Mouse (Mus musculus) midbrain, embryonic 12.5 days (tissue): ENCODE data around the gene Ptprg. TPM values are rescaled to one million over a fixed set of nuclear protein-coding genes. Genes with fewer than 3 reads are reported as not detected.
A peak's percentile ranks its signal among the peaks of the same experiment; 100 is the strongest.

Experiments
- ATAC-seq: fragments of 200-750 bp; cut with Nextera tagmentation; 2 replicates; pipeline ENCODE4 v1.8.0; 2017; ENCODE audit warnings: low read depth, moderate TSS enrichment, moderate library complexity; ENCODE audit not compliant: low FRiP score
- H3K27ac ChIP-seq: fragments of 300-500 bp; sonication (generic); replicated peaks from 2 replicates; pipeline ENCODE4 v1.5.1; 2016; ENCODE audit warnings: mild to moderate bottlenecking
- H3K27me3 ChIP-seq: fragments of 300-500 bp; sonication (generic); 2 replicates; pipeline ENCODE4 v1.6.1; 2016; ENCODE audit warnings: mild to moderate bottlenecking
- H3K36me3 ChIP-seq: fragments of 300-500 bp; sonication (generic); 2 replicates; pipeline ENCODE4 v1.6.1; 2016
- H3K4me1 ChIP-seq: fragments of 300-500 bp; sonication (generic); 2 replicates; pipeline ENCODE4 v1.6.1; 2016
- H3K4me2 ChIP-seq: fragments of 300-500 bp; sonication (generic); replicated peaks from 2 replicates; pipeline ENCODE4 v1.6.1; 2016; ENCODE audit warnings: mild to moderate bottlenecking, moderate library complexity
- H3K4me3 ChIP-seq: fragments of 300-500 bp; sonication (generic); 2 replicates; pipeline ENCODE4 v1.5.1; 2016; ENCODE audit warnings: mild to moderate bottlenecking
- H3K9ac ChIP-seq: fragments of 300-500 bp; sonication (generic); replicated peaks from 2 replicates; pipeline ENCODE4 v1.6.1; 2016; ENCODE audit warnings: mild to moderate bottlenecking, moderate library complexity
- H3K9me3 ChIP-seq: fragments of 300-500 bp; sonication (generic); 2 replicates; pipeline ENCODE4 v1.6.1; 2016; ENCODE audit warnings: mild to moderate bottlenecking
- WGBS: fragments of 180-500 bp; shearing (Covaris S2); methylation state at CpG from one replicate; pipeline ENCODE4 v1.1.7; 2016; 5-methylcytosine and 5-hydroxymethylcytosine counted together
- polyA plus RNA-seq: library from polyadenylated mRNA; unstranded; fragments of >200 nt; fragmentation: Nextera tagmentation; extraction: Ambion mirVana; gene quantifications from 2 replicates; pipeline ENCODE4 v1.2.1, GENCODE M21; 2016

Gene Ptprg
- polyA plus RNA-seq, 1 experiment from 2014 or later = 47.4 TPM

DNA sequence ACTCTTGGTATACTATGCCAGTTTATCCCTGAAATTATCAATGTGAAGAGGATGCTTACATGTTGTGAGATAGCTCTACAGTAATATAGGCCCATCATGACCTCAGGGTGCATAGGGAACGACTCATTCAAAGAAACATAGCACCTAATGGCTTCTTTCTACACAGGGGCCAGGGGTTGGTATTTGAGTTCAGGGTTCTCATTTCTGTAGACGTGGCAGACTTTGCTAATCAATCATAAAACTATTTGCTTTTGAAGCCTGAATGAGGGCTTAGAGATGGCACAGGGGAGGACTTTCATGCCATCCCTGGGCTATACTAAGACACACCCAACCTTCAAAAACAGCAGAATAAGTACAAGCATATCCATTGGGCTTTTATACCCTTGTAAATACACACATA lies 16.4 kb downstream of the Ptprg start:
- H3K4me2 ChIP-seq = no peak overlapping the region
- no peaks in the 10 kb centered on the region for H3K9me3 ChIP-seq
- peaks cover 7% of the 10 kb centered on the region for H3K4me1 ChIP-seq
- ATAC-seq = no peak
- no peaks in the 10 kb centered on the region for H3K27me3 ChIP-seq
- no peak overlapping the region for H3K27ac ChIP-seq
- no peaks in the 10 kb centered on the region for H3K36me3 ChIP-seq
- 84% methylated on average over 2 of the region's 2 CpGs for WGBS
- H3K9ac ChIP-seq = no peak overlapping the region
- no peak overlapping the region for H3K4me3 ChIP-seq

DNA sequence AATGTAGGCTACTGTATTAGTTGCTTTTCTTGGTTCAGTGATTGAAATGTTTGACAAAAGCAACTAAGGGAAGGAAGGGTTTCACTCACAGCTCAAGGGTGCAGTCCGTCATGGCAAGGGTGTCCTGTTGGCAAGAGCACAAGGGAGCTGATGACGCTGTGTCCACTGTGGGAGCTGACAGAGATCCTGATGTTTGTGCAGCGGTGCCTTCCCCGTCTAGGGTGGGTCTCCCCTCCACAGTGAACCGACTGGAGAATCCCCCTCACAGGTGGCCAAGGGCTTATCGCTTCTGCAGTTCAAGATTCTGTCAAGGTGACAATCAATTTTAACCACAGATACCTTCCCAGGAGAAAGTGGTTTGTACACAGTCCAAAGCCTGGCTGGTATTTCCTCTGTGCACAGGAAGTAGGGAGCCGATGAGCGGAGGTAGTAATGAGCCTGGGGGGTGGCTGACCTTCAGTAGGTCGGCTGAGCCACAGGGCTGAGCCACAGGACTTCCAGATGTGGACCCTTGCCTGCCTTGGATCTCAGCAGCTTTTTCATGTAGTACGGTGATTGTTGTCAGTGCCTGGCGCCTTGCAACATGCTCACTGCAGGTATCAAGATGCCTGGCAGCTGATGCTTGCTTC lies 18.5 kb downstream of the Ptprg start:
- H3K4me2 ChIP-seq = no peak overlapping the region
- H3K27ac ChIP-seq = no peak overlapping the region
- H3K27me3 ChIP-seq = no peaks in the 10 kb centered on the region
- H3K9me3 ChIP-seq = no peaks in the 10 kb centered on the region
- no peak overlapping the region for H3K4me3 ChIP-seq
- no peak for ATAC-seq
- H3K36me3 ChIP-seq = no peaks in the 10 kb centered on the region
- peaks cover 16% of the 10 kb centered on the region for H3K4me1 ChIP-seq
- no peak overlapping the region for H3K9ac ChIP-seq
- 86% methylated on average over 11 of the region's 11 CpGs for WGBS

DNA sequence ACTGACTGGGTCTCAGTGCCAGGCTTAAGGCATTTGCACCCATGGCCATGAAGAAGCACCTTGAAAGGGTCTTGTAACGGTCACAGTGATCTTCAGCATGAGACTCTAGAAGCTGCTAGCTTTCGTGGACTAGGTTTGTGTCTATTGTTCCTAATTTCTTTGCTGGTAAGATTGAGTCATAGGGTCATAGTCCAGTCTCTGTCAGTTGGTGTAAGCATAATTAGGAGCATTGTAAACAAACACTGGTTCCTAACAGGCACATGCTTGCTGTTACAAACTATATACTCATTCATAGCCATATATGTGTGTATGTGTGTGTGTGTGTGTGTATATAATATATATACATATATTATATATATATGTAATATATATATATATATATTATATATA lies 19.1 kb downstream of the Ptprg start:
- Histone ChIP-seq H3K9me3 (no peaks in the 10 kb centered on the region), H3K36me3 (no peaks in the 10 kb centered on the region), H3K4me1 (peaks cover 21% of the 10 kb centered on the region), H3K9ac (no peak overlapping the region), H3K27me3 (no peaks in the 10 kb centered on the region), H3K4me2 (no peak overlapping the region), H3K4me3 (no peak overlapping the region), H3K27ac (no peak overlapping the region)
- ATAC-seq = no peak
- 80% methylated on average over 2 of the region's 2 CpGs for WGBS

DNA sequence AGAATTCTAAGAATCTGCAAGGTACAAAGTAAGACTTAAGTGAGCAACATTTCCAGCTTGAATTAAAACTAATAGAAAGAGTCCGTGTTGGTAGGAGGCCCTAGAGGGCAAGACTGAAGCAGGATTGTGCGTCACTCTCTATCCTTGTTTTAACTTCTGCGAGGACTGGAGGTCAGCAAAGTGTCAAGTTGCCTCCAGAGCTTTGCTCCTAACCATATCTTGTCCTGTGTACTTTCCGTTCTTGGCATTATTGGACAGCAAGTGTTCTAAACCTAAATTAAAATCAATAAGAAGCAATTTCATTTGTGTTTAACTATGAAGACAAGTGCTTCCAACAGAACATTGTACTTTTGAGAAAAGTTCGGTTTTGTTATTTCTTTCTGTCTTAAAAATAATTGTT lies 20.4 kb downstream of the Ptprg start:
- Histone ChIP-seq H3K27ac (no peak overlapping the region), H3K4me2 (no peak overlapping the region), H3K4me3 (no peak overlapping the region), H3K9me3 (no peaks in the 10 kb centered on the region), H3K9ac (no peak overlapping the region), H3K36me3 (no peaks in the 10 kb centered on the region), H3K27me3 (no peaks in the 10 kb centered on the region), H3K4me1 (peaks cover 34% of the 10 kb centered on the region)
- ATAC-seq = no peak
- WGBS = 50% methylated on average over 5 of the region's 5 CpGs

DNA sequence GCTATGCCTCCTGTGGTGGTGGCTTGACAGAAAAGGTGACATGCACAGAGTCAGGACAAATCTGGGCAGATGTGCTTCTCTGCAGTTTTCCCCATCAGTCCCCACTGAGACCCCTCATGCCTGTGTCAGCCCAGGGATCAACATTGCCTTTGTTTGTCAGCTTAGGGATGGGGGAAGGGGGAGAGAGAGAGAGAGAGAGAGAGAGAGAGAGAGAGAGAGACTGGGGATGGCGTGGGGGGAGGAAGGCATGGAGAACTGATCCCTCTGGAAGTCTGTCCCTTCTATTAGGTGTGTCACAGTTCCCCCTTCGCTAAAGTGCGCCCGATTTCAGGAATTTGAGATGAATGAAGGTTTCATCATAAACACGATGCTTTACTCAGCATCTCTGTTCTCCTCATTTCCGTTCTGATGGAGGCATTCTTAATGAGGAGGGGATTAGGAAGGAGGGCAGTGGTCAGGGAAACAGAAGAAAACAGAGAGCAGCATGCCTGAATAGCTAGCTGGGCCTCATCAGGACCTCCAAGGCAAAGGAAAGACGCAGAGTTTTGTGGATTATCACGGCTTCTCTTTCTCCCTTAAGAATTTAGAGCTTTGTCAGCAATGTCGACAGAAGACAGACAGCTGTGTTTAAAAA lies 24.1 kb downstream of the Ptprg start:
- Histone ChIP-seq H3K27me3 (no peaks in the 10 kb centered on the region), H3K36me3 (0 out of 2 replicates have a peak, but pooled peaks cover 5% of the 10 kb centered on the region), H3K4me1 (peaks cover 36% of the 10 kb centered on the region), H3K4me3 (no peak overlapping the region), H3K4me2 (peak overlapping the region; percentile 39), H3K9ac (no peak overlapping the region), H3K9me3 (no peaks in the 10 kb centered on the region), H3K27ac (peak overlapping the region; percentile 36)
- ATAC-seq = peak; percentile 80
- WGBS = 2% methylated on average over 9 of the region's 9 CpGs

DNA sequence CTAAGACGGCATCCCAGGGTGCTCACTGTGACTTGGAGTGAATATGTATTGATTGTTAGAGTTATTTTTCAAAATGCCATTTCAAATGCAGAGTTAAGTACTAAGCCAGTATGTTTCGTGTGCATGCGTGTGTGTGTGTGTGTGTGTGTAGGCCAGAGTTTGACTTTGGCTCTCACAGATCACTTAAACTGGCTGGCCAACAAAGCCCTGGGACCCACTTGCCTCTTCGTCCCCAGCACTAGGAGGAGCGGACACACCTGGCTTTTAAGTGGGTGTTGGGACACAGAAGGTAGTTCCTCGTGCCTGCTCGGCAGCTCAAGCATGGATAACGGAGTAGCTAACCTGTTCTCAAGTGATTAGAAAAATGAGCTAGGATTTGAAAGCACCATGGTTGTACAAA lies 24.6 kb downstream of the Ptprg start:
- Histone ChIP-seq H3K27ac (peak overlapping the region; percentile 36), H3K4me3 (no peak overlapping the region), H3K9ac (no peak overlapping the region), H3K4me1 (peaks cover 36% of the 10 kb centered on the region), H3K9me3 (0 out of 2 replicates have a peak, but pooled peaks cover 4% of the 10 kb centered on the region), H3K4me2 (peak overlapping the region; percentile 39), H3K36me3 (0 out of 2 replicates have a peak, but pooled peaks cover 5% of the 10 kb centered on the region), H3K27me3 (no peaks in the 10 kb centered on the region)
- peak; percentile 19 for ATAC-seq
- WGBS = 19% methylated on average over 8 of the region's 8 CpGs

DNA sequence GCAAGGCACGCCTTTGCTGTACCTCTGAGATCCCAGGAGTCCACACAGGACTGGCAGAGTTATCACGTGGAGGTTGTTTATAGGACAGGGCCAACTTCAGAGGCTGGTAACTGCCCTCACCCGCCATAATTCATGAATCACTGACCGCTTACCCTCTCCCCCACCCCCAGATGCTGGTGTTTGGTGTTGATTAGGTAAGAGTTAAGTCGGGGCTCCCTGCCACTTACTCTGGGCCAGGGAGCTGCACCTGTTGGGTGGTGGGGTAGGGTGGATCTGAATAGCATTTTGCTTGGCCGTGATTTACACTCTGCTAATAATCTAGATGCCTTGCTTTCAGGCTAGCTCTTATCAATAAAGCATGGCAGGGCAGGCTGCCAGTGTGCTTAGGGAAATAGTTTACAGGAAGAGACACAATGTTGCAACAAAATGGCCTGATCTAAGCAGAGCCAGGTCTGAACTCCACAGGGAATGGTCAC lies 25.2 kb downstream of the Ptprg start:
- 36% methylated on average over 6 of the region's 6 CpGs for WGBS
- Histone ChIP-seq H3K36me3 (0 out of 2 replicates have a peak, but pooled peaks cover 5% of the 10 kb centered on the region), H3K4me3 (no peak overlapping the region), H3K27me3 (no peaks in the 10 kb centered on the region), H3K4me2 (no peak overlapping the region), H3K9ac (no peak overlapping the region), H3K27ac (no peak overlapping the region), H3K4me1 (peaks cover 30% of the 10 kb centered on the region), H3K9me3 (0 out of 2 replicates have a peak, but pooled peaks cover 4% of the 10 kb centered on the region)
- no peak for ATAC-seq

DNA sequence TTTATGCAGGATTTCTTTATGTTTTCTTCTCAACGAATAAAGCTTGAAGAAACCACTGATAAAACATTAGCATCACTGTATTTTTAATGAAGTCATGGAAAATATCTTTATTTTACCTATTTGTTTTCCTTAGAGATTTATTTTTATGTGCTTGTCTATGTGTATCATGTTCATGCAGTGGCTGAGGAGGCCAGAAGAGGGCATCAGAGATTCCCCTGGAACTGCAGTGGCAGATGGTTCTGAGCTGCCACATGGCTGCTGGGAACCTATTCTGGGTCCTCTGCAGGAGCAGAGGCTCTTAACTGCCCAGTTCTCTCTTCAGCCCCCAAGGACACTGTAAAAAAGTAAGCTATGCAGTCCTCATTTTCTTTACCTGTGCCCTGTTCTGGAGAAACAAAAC lies 26.6 kb downstream of the Ptprg start:
- no peak overlapping the region for H3K4me2 ChIP-seq
- H3K36me3 ChIP-seq = 0 out of 2 replicates have a peak, but pooled peaks cover 5% of the 10 kb centered on the region
- WGBS = 91% methylated on average over 1 of the region's 1 CpGs
- ATAC-seq = no peak
- H3K9ac ChIP-seq = no peak overlapping the region
- H3K4me1 ChIP-seq = peaks cover 33% of the 10 kb centered on the region
- H3K27ac ChIP-seq = no peak overlapping the region
- no peak overlapping the region for H3K4me3 ChIP-seq
- H3K9me3 ChIP-seq = 0 out of 2 replicates have a peak, but pooled peaks cover 4% of the 10 kb centered on the region
- no peaks in the 10 kb centered on the region for H3K27me3 ChIP-seq

DNA sequence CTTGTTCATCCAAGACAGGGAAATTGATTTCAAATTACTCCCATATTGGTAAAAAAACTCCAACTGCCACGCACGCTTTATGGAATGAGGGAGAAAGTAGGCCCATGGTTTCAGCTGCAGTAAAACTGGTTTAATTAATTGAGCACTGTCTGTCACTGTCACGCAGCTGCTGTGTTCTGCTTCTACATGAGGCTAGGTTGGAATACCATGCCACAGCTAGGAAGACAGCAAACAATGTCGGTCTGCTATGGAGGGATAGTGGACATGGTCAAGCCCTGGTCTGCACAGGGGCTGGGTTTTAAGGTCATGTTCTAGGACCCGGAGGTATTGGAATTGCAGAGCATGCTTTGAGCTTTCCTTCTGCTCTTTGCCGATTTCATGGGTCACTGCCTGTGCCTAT lies 30.9 kb downstream of the Ptprg start:
- Histone ChIP-seq H3K4me2 (no peak overlapping the region), H3K9ac (no peak overlapping the region), H3K27ac (no peak overlapping the region), H3K4me1 (peaks cover 7% of the 10 kb centered on the region), H3K27me3 (no peaks in the 10 kb centered on the region), H3K36me3 (0 out of 2 replicates have a peak, but pooled peaks cover 5% of the 10 kb centered on the region), H3K4me3 (no peak overlapping the region), H3K9me3 (0 out of 2 replicates have a peak, but pooled peaks cover 4% of the 10 kb centered on the region)
- no peak for ATAC-seq
- WGBS = 61% methylated on average over 6 of the region's 6 CpGs

DNA sequence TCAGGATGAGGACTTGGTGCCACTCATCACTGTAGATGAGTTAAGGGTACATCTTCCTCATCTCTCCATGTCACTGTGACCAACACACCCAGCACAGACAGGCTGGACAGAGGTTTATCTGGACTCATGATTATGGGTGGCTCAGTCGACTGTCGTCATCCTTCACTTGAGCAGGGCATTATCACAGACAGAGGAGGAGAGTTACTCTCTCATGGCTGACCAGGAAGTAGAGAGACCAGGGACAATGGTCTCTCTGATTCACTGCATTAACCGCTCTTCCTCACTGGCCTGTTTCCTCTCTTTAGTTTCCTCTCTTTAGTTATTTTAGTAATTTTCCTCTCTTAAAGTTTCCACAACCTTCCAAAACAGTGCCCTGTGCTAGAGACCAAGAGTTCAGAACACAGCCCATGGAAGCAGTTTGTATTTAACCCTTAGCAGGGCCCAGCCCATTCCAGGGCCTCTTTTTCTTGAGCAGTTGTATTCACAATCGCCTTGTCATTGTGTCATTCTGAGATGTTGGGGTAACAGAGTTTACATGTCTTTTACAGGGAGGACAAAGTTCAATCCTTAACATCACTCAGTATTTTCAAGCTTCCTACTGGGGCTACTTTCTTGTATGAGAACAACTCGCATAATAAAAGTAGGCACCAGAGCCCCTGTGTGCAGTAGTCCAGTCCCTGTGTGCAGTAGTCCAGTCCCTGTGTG lies 31.7 kb downstream of the Ptprg start:
- no peak overlapping the region for H3K4me3 ChIP-seq
- no peaks in the 10 kb centered on the region for H3K27me3 ChIP-seq
- 0 out of 2 replicates have a peak, but pooled peaks cover 4% of the 10 kb centered on the region for H3K9me3 ChIP-seq
- 0 out of 2 replicates have a peak, but pooled peaks cover 5% of the 10 kb centered on the region for H3K36me3 ChIP-seq
- no peak overlapping the region for H3K4me2 ChIP-seq
- H3K9ac ChIP-seq = no peak overlapping the region
- H3K4me1 ChIP-seq = peaks cover 7% of the 10 kb centered on the region
- H3K27ac ChIP-seq = no peak overlapping the region
- ATAC-seq = no peak
- WGBS = 82% methylated on average over 5 of the region's 5 CpGs

DNA sequence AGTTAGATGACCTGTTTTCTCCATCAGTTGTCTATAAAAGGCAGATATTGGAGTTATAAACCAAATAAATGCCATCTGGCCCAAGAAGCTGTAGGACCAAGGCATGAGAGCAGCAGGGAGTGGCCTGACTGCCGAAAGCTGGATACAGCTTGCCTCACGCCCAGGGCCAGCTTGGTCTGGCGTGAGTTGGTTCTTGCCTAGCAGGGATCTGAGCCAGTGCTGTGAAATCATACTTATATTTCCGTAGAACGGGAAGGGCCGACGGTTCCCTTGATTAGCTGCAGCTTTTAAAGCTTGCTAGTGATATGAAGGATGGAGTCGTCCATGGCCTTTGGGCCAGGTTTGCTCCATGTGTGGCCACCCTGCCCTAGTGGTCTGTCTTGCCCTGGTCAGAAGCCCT lies 37.1 kb downstream of the Ptprg start:
- Histone ChIP-seq H3K9me3 (no peaks in the 10 kb centered on the region), H3K27me3 (no peaks in the 10 kb centered on the region), H3K36me3 (no peaks in the 10 kb centered on the region), H3K4me3 (no peak overlapping the region), H3K9ac (no peak overlapping the region), H3K27ac (no peak overlapping the region), H3K4me1 (0 out of 2 replicates have a peak, but pooled peaks cover 4% of the 10 kb centered on the region), H3K4me2 (no peak overlapping the region)
- ATAC-seq = no peak
- WGBS = 84% methylated on average over 8 of the region's 8 CpGs

DNA sequence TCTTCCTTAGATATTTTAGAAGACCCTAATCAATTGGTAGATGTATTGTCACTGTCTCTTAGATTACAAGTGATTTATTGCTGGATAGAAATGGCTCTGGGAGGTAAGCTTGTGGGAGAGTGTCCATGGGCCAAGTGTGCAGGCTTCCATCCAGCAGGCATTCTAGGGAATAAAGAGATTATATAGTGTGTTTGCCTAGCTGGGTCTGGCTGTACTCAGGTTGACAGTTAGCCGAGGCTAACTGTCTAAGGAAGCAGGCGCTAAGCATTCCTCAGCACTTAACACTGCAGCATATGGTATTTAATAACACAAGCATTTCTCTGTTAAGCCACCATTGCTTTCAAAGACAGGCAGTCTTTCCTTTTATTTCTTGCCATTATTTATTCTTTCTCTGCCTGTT lies 39.3 kb downstream of the Ptprg start:
- H3K4me1 ChIP-seq = 0 out of 2 replicates have a peak, but pooled peaks cover 5% of the 10 kb centered on the region
- H3K9ac ChIP-seq = no peak overlapping the region
- 86% methylated on average over 2 of the region's 2 CpGs for WGBS
- no peak for ATAC-seq
- no peaks in the 10 kb centered on the region for H3K27me3 ChIP-seq
- H3K36me3 ChIP-seq = no peaks in the 10 kb centered on the region
- H3K4me2 ChIP-seq = no peak overlapping the region
- no peak overlapping the region for H3K4me3 ChIP-seq
- H3K9me3 ChIP-seq = no peaks in the 10 kb centered on the region
- no peak overlapping the region for H3K27ac ChIP-seq
